Mouse (Mus musculus) ZHBTc4 (cell line): ENCODE results near the gene Pdlim5.
"Not testable (repeated sequence)": the region's sequence is repeated elsewhere in the genome, so short reads cannot be mapped to it uniquely, and the experiment has no call there.

ENCODE experiments used
- DNase-seq: peaks from one replicate; pipeline ENCODE4 v3.0.0-alpha.2; 2011; ENCODE audit warnings: low read depth, low spot score

Pdlim5 gene

GRCm38 (mm10) chr3:142395520-142396193 is at the start of gene Pdlim5:
TSS of gene Pdlim5 (minus strand) at chr3:142395696.
- peak; percentile 98 for DNase-seq

GRCm38 (mm10) chr3:142443710-142444043 is 48.2 kb upstream of the Pdlim5 start:
- DNase-seq: no peak

GRCm38 (mm10) chr3:142443006-142443709 is 47.7 kb upstream of the Pdlim5 start:
- DNase-seq: peak; percentile 69

GRCm38 (mm10) chr3:142442161-142442560 is 46.7 kb upstream of the Pdlim5 start:
- no peak for DNase-seq

- no peak for DNase-seq
Measured at GRCm38 (mm10) chr3:142441142-142441541, 45.6 kb upstream of the Pdlim5 start.

- no peak for DNase-seq
Measured at GRCm38 (mm10) chr3:142440191-142440590, 44.7 kb upstream of the Pdlim5 start.

GRCm38 (mm10) chr3:142439591-142440093 is 44.1 kb upstream of the Pdlim5 start:
- no peak for DNase-seq

GRCm38 (mm10) chr3:142438630-142439029 is 43.1 kb upstream of the Pdlim5 start:
- DNase-seq: not testable (repeated sequence)

GRCm38 (mm10) chr3:142436824-142437223 is 41.3 kb upstream of the Pdlim5 start:
- DNase-seq: no peak

GRCm38 (mm10) chr3:142436212-142436611 is 40.7 kb upstream of the Pdlim5 start:
- no peak for DNase-seq

GRCm38 (mm10) chr3:142434786-142435168 is 39.3 kb upstream of the Pdlim5 start:
- DNase-seq: peak; percentile 16

- peak; percentile 20 for DNase-seq
Measured at GRCm38 (mm10) chr3:142434127-142434785, 38.8 kb upstream of the Pdlim5 start.

- DNase-seq: no peak
Measured at GRCm38 (mm10) chr3:142431481-142431880, 36.0 kb upstream of the Pdlim5 start.

- DNase-seq: no peak
Measured at GRCm38 (mm10) chr3:142430048-142430447, 34.6 kb upstream of the Pdlim5 start.

- no peak for DNase-seq
Measured at GRCm38 (mm10) chr3:142426806-142427205, 31.3 kb upstream of the Pdlim5 start.

GRCm38 (mm10) chr3:142424134-142424533 is 28.6 kb upstream of the Pdlim5 start:
- DNase-seq: no peak

- DNase-seq: no peak
Measured at GRCm38 (mm10) chr3:142423501-142423917, 28.0 kb upstream of the Pdlim5 start.

GRCm38 (mm10) chr3:142422229-142422628 is 26.7 kb upstream of the Pdlim5 start:
- no peak for DNase-seq

- no peak for DNase-seq
Measured at GRCm38 (mm10) chr3:142421470-142421869, 26.0 kb upstream of the Pdlim5 start.

- no peak for DNase-seq
Measured at GRCm38 (mm10) chr3:142417996-142418395, 22.5 kb upstream of the Pdlim5 start.

GRCm38 (mm10) chr3:142413345-142413885 is 17.9 kb upstream of the Pdlim5 start:
- no peak for DNase-seq

- DNase-seq: no peak
Measured at GRCm38 (mm10) chr3:142410930-142411329, 15.4 kb upstream of the Pdlim5 start.
